Mouse (Mus musculus) layer of hippocampus, postnatal 25 days (tissue): ENCODE data around the gene Magi1. TPM values are rescaled to one million over a fixed set of nuclear protein-coding genes. Genes with fewer than 3 reads are reported as not detected.

ENCODE experiments used
- DNase-seq, 2 experiments: peaks; one replicate each; pipeline ENCODE4 v3.0.0; 2022; ENCODE audit warnings: mixed read lengths in 2 of 2, low spot score in 1 of 2; ENCODE audit errors: extremely low spot score in 1 of 2
- total RNA-seq, 2 experiments: library from RNA; stranded (reverse); gene quantifications; 2 replicates each; pipeline ENCODE4 v1.2.3; 2021

Gene Magi1
- total RNA-seq, 2 experiments from 2014 or later = 43.0 to 57.4 TPM

- DNase-seq = no peak
Observed at GRCm38 (mm10) chr6:94125144-94125543, 158.6 kb downstream of the Magi1 start.

DNA sequence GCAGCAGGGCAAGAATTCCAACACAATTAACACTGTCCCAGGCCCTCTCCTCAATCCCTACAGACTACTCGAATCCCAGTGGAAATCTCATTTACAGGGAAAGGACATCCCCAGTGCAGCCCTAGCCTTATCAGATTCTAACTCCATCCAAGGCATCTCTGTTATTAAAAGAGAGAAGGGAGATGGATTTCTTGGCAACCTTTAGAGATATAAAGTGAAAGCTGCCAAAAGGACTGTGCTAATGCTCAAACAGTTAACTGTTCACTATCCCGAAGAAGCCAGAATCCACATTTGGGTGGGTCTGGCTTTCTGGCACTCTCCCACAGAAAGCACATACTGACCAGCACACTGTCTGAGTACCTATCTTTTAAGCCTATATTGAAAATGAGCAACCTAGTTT lies 159.4 kb downstream of the Magi1 start:
- DNase-seq = no peak

GRCm38 (mm10) chr6:94122566-94123150 lies 161.1 kb downstream of the Magi1 start:
- DNase-seq = no peak

- no peak for DNase-seq
Observed at GRCm38 (mm10) chr6:94121488-94121887, 162.2 kb downstream of the Magi1 start.

GRCm38 (mm10) chr6:94116434-94117432 lies 167.0 kb downstream of the Magi1 start:
- DNase-seq = no peak

DNA sequence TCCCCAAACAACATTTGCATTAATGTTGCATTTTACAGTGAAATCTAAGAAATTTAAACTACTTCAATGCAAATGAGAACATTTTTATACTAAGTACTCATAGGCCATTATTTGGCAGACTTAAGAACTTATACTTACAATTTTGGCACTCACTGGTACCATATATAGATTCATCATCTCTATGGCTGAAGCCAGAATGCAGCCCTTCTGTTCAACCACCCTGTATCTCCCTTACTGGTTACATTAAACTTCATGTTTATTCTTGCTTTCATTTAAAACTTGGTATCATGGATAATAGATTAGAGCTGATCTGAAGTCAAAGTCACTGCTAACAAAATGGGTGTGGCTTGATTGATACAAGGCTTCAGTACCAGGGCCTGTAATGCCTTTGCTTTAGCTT lies 171.9 kb downstream of the Magi1 start:
- no peak for DNase-seq

- no peak for DNase-seq
Observed at GRCm38 (mm10) chr6:94107401-94108107, 176.2 kb downstream of the Magi1 start.

DNA sequence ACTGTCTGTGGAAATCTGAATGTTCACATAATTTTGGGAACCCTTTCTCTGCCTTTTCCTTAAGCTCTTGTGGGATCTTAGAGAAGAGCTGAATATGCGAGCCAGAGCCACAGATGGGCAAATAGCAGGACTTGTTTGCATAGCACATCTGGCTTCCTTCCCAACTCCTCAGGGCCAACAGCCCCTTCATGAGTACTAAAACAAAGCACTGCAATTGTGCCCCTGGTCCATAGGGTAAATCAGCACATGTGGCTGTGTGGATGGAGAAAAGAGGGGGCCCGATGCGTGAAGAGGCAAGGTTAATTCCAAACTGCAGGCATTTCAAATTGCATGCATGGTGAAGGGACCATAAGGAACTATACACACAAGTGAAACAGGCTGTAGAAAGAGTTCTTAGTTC lies 180.1 kb downstream of the Magi1 start:
- no peak for DNase-seq

DNA sequence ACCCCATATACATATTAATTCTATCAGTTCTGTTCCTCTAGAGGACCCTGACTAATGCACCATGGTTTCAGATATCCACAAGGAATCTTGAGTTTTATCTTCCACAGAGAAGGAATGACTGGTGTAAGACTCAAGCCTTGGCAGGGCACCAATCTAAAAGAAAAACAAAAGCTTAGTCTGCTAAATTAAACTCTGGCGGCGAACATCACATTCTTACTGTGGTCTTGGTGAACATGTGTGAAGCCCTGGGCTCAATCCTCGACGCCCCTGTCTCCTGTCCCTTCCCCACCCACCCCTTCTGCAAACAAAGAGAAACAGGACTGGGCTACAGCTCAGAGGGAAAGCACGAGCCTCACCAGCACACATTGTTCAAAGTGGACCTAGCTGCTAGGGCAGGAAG lies 182.5 kb downstream of the Magi1 start:
- no peak for DNase-seq

DNA sequence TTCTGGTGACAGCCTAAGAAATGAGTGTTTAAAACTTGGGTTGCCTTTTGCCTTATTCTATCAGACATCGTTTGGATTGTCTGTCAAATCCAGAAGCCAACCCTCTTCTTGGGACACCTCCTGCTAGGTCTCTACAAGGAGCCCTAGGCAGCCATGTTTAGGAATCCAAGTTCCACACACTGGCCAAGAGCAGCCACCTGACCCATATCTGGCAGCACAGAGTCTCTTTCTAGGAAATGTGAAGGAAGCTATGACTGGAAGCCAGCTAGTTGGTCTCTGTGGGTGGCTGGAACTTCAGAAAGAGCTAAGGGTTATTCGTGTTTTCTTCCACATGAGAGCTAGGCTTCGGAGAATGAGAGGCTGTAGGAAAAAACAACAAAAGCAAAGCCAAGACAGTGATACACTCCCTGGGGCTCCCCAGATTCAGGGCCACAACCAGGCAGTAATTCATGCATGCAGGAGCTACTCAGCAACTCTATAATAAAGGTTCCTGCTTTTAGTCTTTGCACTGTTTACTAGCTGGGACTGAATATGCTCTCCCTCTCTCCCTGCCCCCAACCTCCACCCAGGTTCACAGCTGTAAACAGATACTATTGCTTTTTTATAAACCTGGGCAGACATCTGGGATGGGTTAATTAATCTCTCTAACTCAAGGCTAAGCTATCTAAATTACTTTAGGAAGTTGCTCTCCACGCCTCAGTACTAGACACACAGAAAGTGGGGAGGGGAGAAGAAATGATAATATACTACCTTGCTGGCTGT lies 188.6 kb downstream of the Magi1 start:
- DNase-seq = no peak

DNA sequence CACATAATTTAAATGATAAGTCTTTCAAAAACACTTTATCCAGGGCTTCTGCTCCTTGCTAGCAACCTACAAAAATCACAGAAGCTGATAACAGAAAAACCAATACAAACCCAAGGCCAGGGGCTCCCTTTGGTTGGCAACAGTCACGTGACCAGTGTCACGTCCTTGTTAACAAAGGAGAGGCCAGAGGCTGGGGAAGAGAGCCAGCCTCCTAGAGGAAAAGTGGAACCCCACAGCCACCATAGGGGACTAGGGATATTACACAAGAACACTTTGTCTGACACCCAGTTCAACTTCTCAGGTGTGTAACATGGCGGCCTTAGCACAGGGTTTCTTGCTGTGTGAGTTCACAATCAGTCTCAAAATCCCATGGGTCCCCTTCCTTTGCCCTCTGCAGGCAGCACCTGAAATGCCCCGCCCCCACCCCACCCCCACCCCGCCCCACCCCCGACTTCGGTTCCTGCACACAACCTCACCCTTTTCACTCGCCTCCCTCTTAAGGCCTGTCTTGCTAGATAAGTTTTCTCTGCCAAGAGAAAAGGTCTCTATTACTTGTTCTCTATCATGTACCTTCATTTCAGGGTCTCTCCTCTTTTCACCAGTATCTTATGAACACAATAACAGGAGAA lies 190.6 kb downstream of the Magi1 start:
- DNase-seq = no peak

- no peak for DNase-seq
Observed at GRCm38 (mm10) chr6:94092500-94092899, 191.2 kb downstream of the Magi1 start.

DNA sequence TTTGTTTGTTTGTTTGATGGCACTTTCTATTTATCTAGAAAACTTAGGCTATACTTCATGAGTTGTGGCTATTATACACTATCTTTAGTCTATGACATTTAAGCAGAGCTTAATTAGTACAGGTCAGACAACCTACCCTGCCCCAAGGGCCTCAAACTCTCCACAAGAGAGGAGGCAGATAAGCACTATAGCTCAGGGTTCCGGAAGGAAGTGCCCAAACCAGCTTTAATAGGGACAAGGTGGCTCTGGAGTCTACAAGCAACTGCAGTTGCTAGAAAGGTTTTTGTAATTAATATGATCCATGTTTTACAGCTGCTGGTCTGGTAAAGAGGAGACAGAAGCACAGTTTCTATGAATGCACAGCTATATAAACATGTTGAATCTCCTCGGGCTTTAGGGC lies 196.9 kb downstream of the Magi1 start:
- no peak for DNase-seq

GRCm38 (mm10) chr6:94084752-94085151 lies 199.0 kb downstream of the Magi1 start:
- DNase-seq = no peak

- no peak for DNase-seq
Observed at GRCm38 (mm10) chr6:94083459-94083858, 200.3 kb downstream of the Magi1 start.

DNA sequence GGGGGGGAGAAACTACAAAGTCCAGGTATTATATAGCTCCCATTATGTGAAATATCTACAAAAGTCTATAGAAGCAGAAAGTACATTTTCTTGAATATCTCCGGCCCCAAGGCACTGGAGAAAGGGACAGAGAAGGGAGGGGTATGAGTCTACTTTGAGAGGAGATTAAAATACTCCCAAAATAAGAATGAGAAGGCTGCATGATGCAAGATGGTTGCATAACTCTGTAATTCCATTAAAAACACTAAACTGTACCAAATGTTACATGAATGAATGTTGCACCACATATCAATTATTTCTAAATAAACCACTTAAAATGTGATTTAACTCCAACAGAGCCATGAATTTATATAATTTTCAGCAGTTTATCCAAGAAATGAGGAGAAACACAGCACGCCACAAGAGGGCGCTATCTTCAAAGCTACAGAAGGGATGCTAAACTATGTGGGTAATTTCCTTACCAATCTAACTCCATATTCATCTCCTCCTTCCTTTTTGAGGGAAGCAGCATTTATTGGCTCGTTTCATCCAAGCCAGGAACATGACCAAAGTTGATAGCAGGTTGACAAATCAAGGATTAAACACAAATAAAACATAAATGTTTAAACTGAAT lies 202.7 kb downstream of the Magi1 start:
- DNase-seq = peak; percentile 58 to 86

DNA sequence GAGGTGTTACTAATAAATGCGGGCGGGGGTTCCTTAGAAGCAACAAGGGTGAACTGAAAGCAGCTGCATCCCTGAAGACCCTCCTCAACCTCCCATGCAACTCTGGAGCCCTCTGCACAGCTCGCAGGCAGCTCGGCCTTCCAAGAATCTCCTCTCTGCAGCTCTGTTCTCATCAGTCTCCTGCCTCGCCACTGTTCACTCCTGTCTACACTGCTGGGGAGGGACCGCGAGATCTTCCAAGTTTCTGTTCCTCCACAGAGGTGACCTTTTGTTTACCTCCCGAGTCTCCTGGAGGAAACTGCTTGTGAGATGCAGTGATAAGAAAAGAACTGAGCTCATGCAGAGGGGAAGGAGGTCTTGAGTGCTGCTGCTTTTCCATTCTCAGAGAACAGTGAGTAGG lies 204.8 kb downstream of the Magi1 start:
- DNase-seq = no peak

DNA sequence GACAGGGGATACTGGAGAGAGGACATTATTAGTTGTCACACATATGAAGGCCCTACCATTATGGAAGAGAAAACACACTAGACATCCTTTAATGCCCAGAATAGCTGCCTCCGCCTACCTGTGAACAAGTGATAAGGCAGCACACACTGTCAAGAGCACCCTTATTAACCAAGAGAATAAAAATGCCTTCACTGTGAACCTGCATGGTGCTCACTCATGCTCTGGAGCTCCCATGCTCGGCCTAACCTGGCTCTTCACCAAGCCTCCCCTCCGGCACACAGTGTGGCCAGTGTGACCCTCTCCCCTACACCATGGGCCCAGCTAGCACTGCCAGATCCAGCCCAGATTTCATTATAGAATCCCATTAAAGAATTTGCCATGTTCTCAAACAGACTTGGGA lies 206.7 kb downstream of the Magi1 start:
- no peak for DNase-seq

GRCm38 (mm10) chr6:94075990-94076389 lies 207.7 kb downstream of the Magi1 start:
- no peak for DNase-seq

GRCm38 (mm10) chr6:94075228-94075627 lies 208.5 kb downstream of the Magi1 start:
- DNase-seq = no peak
